Mouse (Mus musculus): ENCODE measurements around the gene Tmem126a.

GRCm38 (mm10) chr7:90475793-90476312 is 18.8 kb upstream of the Tmem126a start, which contains the start of gene Tmem126b:
- TF ChIP-seq POLR2A (IDR thresholded peaks at IDR 0.05; ENCODE audit: low read depth, low read length): peak; percentile 74
- no peak for TF ChIP-seq CTCF (conservative IDR thresholded peaks at IDR 0.05; ENCODE audit: insufficient read depth, insufficient read length, low read depth, low read length)

Measured in kidney, adult 2 months (tissue).